Mouse (Mus musculus): Measurements from ENCODE around the gene Ttn.
A peak's percentile ranks its signal among the peaks of the same experiment; 100 is the strongest.

GRCm38 (mm10) chr2:76674725-76675427, 307.5 kb downstream of the Ttn start, which contains the start of gene Plekha3:
- TF ChIP-seq RAD21 (IDR thresholded peaks at IDR 0.05; ENCODE audit: low read depth, low read length), result no peak
- no peak for TF ChIP-seq TBP (IDR thresholded peaks at IDR 0.05; ENCODE audit: low read depth, low read length)
- TF ChIP-seq USF2 (IDR thresholded peaks at IDR 0.05; ENCODE audit: borderline replicate concordance in 1 of 2, insufficient read depth in 1 of 2, low read depth in 1 of 2, low read length in 2 of 2), result no peak
- TF ChIP-seq CTCF (IDR thresholded peaks at IDR 0.05 in 2 of 3, conservative IDR thresholded peaks at IDR 0.05 in 1 of 3; ENCODE audit: control insufficient read depth in 1 of 3, insufficient read depth in 1 of 3, low read depth in 2 of 3, low read length in 3 of 3, poor library complexity in 1 of 3, severe bottlenecking in 1 of 3), result no peak
- TF ChIP-seq TAL1 (IDR thresholded peaks at IDR 0.05; ENCODE audit: low read length), result no peak
- no peak for TF ChIP-seq USF1 (IDR thresholded peaks at IDR 0.05; ENCODE audit: low read depth, low read length)
- no peak; the same call in 1 of the 2 replicates for TF ChIP-seq KAT2A (conservative IDR thresholded peaks at IDR 0.05; ENCODE audit: low read depth, low read length)
- TF ChIP-seq MAFK (IDR thresholded peaks at IDR 0.05; ENCODE audit: borderline replicate concordance, low read depth, low read length), result no peak
- peak; percentile 75 to 77 for TF ChIP-seq POLR2A (IDR thresholded peaks at IDR 0.05; ENCODE audit: control insufficient read depth in 1 of 2, insufficient read depth in 1 of 2, low read depth in 1 of 2, low read length in 2 of 2, poor library complexity in 1 of 2)
- no peak for TF ChIP-seq ZMIZ1 (IDR thresholded peaks at IDR 0.05; ENCODE audit: low read depth, low read length)
- no peak for TF ChIP-seq BHLHE40 (IDR thresholded peaks at IDR 0.05; ENCODE audit: borderline replicate concordance, low read depth, low read length)

Measured in MEL (cell line).